Mouse (Mus musculus) mammary gland, adult 2 months (tissue): ENCODE measurements around the gene Cd99l2. TPM values are rescaled to one million over a fixed set of nuclear protein-coding genes. Genes with fewer than 3 reads are reported as not detected.

ENCODE experiments used
- polyA plus RNA-seq: library from polyadenylated mRNA; depleted of rRNA; stranded (reverse); fragments of >200 nt; gene quantifications from 2 replicates; pipeline ENCODE4 v1.2.3, GENCODE M21; 2012; ENCODE audit warnings: low replicate concordance; rRNA removed

Cd99l2 gene
- 16.8 and 43.8 TPM in 2 replicates for polyA plus RNA-seq

DNA sequence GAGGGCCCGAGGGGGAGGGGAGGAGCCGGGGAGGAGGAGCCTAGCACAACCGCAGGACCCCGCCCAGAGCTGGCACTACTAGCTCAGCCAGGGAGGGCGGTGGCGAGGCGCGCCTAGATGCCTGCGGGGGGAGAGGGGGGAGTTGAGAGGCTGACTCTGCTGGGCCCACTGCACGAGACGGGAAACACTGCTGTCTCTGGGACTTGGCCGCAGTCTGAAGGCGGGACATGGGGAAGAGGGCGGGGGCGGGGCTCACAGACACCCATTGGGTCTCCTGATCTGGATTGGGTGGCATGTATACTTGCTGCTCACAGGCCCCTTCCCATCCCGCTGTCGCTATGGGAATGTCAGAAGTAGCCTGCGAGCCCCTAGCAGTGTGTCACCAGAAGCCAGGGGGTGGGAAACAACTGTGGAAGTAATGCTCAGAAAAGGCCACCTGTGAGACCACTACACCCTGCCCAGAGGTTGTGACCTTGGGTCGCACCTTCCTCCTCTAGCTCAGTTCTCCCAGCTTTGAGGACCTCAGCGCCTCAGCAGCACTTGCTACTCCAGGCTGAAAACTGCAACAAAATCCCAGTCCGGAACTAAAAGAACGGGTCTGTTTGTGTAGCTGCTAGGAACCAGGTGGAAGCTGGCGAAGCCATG is at the start of gene Cd99l2:
Gene Cd99l2, minus strand, starts transcription at position 216 of the 645 bp plus-strand sequence.

Other genes starting within 250 kb of the Cd99l2 start
- gene Mtmr1, start 128.1 kb downstream of the Cd99l2 start, polyA plus RNA-seq, result 7.6 and 16.6 TPM in 2 replicates
- 3.8 and 7.5 TPM in 2 replicates for gene Hmgb3, start 63.1 kb upstream of the Cd99l2 start, polyA plus RNA-seq
- gene Gpr50, start 170.8 kb upstream of the Cd99l2 start, polyA plus RNA-seq, result not detected in 2 replicates